15 mouse cellular contexts compared by ENCODE assay signal in the genomic region with DNA sequence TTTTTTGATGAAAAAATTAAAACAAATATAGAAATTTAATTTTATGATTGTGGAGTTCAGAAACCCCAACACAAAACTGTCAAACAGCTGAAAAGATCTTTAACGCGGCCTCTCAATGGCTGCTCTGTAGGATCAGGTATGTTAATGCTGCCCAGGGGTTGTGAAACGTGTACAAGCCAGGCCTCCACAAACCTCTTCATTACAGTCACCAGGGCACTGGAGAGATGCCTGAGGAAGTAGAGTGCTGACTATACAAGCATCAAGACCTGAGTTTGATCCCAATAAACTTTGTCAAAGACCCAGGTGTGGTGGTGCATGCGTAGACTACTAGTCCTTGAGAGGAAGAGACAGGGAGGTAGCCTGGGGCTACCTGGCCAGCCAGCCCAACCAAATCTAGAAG.
"Had no signal": no experiment of that assay in that cellular context is flagged by ENCODE, and none has a peak within 500 bp of the region (broad histone marks: within the 10 kb centered on the region; RNA-seq: fewer than 3 reads in every experiment).

No protein-coding gene starts in this region.

- H3K4me1 ChIP-seq: stomach, embryonic 15.5 days had no signal

- H3K4me2 ChIP-seq: neural tube, embryonic 12.5 days; neural tube, embryonic 13.5 days; neural tube, embryonic 15.5 days; stomach, embryonic 15.5 days had no signal

- H3K9ac ChIP-seq: neural tube, embryonic 12.5 days; neural tube, embryonic 13.5 days; neural tube, embryonic 15.5 days; stomach, embryonic 15.5 days had no signal

- H3K36me3 ChIP-seq: neural tube, embryonic 12.5 days; neural tube, embryonic 13.5 days; neural tube, embryonic 15.5 days; stomach, embryonic 15.5 days had no signal

- H3K27ac ChIP-seq: neural tube, embryonic 12.5 days; neural tube, embryonic 13.5 days; neural tube, embryonic 15.5 days; stomach, embryonic 15.5 days had no signal

- H3K27me3 ChIP-seq: neural tube, embryonic 12.5 days; neural tube, embryonic 13.5 days; neural tube, embryonic 15.5 days; stomach, embryonic 15.5 days had no signal

- H3K4me3 ChIP-seq: neural tube, embryonic 12.5 days; neural tube, embryonic 13.5 days; neural tube, embryonic 15.5 days; stomach, embryonic 15.5 days had no signal

- DNase-seq: right cerebral cortex, adult 18-20 months; right cerebral cortex, postnatal 14 days; right cerebral cortex, postnatal 25 days; right cerebral cortex, postnatal 4 days; spleen, adult 18-20 months; thymus, adult 18-20 months; thymus, adult 2 months; thymus, postnatal 14 days; thymus, postnatal 25 days; thymus, postnatal 36 days; thymus, postnatal 4 days had no signal

- H3K9me3 ChIP-seq: neural tube, embryonic 12.5 days; neural tube, embryonic 13.5 days; neural tube, embryonic 15.5 days; stomach, embryonic 15.5 days had no signal
